Mouse (Mus musculus): ENCODE data around the gene Ppp1r12b. TPM values are rescaled to one million over a fixed set of nuclear protein-coding genes. Genes with fewer than 3 reads are reported as not detected.

The Ppp1r12b gene
- polyA plus RNA-seq, 1 experiment from 2014 or later: 4.8 TPM

DNA sequence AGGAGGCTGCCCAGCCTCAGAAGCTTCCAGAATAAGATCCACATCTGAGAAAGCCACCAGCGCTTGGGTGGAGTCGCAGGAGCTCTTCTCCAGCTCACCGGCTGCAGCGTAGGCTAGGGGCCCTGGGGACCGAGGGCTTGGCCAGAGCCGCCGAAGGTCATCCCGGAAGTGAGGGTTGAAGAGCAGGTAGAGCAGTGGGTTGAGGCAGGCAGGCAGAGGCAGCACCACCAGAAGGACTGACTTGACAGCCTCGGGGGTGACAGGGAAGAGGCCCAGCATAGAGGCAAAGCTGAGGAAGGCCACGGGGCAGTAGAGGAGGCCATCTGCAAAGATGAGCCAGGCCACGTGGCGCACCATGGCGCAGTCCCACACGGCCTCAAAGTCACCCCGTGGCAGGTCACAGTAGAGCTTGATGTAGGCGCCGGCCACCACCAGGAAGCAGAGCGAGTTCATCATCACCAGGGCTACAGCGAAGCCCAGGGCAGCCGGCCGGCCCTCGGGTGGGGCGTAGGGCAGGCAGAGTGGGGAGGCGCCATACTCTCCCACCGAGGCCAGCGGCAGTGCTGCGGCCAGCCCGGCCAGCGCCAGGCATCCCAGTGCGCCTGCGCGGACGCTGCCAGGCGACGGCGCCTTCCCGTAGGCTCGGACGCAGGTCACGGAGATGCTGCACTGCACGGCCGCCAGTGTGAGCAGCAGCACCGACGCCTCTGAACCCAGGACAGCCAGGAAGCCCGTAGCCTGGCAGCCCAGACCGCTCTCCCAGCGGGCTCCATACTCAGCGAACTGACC, 31.6 kb upstream of the Ppp1r12b start:
- Histone ChIP-seq H3K4me3 (peak overlapping the region; percentile 50), H3K27ac (no peak overlapping the region), H3K36me3 (no peaks in the 10 kb centered on the region), H3K9ac (peak overlapping the region; percentile 42; the same call in 1 of the 2 replicates), H3K27me3 (replicated peaks) (peaks cover 54% of the 10 kb centered on the region), H3K4me2 (peak overlapping the region; percentile 79), H3K4me1 (peaks cover 11% of the 10 kb centered on the region), H3K9me3 (replicated peaks) (no peaks in the 10 kb centered on the region)
- peak; percentile 30; the same call in 1 of the 2 replicates for ATAC-seq
- 23% methylated on average over 47 of the region's 48 CpGs for WGBS (ENCODE audit: insufficient replicate concordance)

DNA sequence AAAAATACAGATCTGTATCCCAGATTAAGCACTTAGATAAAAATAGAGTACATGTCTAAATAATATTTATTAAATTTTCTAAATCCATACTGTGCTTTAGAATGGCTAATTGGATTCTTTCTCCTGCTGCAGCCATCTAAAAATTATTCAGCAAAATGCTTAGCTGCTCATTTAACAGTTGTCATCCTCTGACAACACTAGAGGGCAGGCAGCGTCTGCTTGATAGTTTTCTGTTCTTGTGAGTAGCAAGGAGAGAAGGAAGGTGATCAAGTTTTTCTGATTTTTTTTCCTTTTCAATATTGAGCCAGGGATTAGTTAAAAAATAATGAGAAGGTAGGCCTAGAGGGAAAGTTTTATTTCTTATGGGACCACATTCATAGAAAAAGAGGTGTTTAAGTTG, 17.2 kb upstream of the Ppp1r12b start:
- ATAC-seq: no peak
- no peaks in the 10 kb centered on the region for H3K4me1 ChIP-seq
- H3K9me3 ChIP-seq (replicated peaks): no peaks in the 10 kb centered on the region
- no peak overlapping the region for H3K9ac ChIP-seq
- H3K36me3 ChIP-seq: peaks cover 81% of the 10 kb centered on the region
- no peaks in the 10 kb centered on the region for H3K27me3 ChIP-seq (replicated peaks)
- H3K4me3 ChIP-seq: no peak overlapping the region
- WGBS (ENCODE audit: insufficient replicate concordance): 86% methylated on average over 1 of the region's 1 CpGs
- no peak overlapping the region for H3K4me2 ChIP-seq
- no peak overlapping the region for H3K27ac ChIP-seq

DNA sequence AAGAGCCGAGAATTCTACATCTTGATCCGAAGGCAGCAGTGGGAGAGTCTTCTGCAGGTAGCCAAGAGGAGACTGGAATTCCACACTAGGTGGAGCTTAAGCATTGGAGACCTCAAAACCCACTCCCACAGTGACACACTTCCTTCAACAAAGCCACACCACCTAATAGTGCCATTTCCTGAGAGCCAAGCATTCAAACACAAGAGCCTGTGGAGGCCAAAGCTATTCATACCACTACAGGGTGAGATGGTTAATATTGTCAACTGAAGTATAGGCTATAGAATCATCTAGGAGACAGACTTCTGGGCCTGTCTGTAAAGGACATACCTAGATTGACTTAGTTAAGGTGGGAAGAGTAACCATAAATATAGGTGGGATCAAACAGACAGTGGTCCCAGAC, 9.7 kb upstream of the Ppp1r12b start:
- Histone ChIP-seq H3K4me2 (no peak overlapping the region), H3K4me1 (peaks cover 24% of the 10 kb centered on the region), H3K27ac (no peak overlapping the region), H3K27me3 (replicated peaks) (no peaks in the 10 kb centered on the region), H3K36me3 (peaks cover 55% of the 10 kb centered on the region), H3K4me3 (no peak overlapping the region), H3K9me3 (replicated peaks) (no peaks in the 10 kb centered on the region), H3K9ac (no peak overlapping the region)
- WGBS (ENCODE audit: insufficient replicate concordance): 87% methylated on average over 2 of the region's 2 CpGs
- no peak for ATAC-seq

DNA sequence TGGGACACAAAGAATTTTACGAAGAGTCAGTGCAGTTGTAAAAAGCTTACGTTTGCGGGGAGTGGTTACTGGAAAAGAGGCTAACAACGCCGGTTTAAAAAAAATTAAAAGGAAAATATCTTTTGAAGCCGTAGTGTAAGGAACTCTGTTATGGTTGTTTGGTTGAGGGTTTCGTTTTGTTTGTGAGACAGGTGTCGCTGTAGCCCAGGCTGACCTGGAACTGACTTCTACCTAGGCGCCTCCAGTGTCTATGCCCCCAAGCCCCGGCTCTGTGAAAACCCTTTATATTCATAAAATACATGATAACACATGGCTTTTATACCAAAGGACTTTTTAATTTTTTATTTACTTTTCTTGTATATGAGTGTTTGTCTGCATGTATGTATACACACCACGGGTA, 7.1 kb upstream of the Ppp1r12b start:
- peaks cover 29% of the 10 kb centered on the region for H3K36me3 ChIP-seq

DNA sequence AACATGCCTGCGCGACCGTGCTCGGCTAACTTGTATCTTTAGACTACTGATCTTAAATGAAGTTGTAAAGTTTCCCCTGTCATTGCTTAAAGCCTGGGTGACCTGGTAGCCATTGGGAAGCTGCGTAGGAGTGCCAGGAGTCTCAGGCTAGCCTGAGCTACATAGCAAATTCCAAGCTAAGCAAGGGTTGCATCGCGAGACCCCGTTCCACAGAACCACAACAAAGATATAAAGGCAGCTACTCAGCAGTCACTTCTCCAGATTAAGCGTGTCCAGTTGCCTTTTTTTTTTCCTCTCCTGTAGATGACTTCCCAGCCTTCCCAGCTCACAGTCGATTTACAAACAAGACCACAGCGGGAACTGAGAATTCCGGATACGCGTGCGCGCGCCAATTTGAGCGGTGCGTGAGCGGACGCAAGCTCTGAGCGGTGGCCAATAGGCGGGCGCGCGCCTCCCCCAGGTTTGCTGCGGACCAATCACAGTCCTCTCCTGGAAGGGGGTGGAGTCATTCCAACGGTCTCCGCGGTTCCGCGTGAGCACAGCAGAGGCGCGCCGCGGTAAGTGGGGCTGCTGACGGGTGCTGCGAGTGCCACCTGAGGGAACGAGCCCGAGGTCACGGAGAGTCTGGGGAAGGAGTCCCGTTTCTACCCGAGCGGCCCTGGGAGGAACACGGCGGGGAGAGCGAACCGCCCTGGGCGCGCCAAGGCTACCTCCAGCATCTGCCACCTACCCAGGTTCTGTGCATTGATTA, 6.5 kb upstream of the Ppp1r12b start, which contains the start of gene Ube2t:
Gene Ube2t (plus strand): TSS at position 513 of the 751 bp plus-strand sequence.
- Histone ChIP-seq H3K9me3 (replicated peaks) (no peaks in the 10 kb centered on the region), H3K27me3 (replicated peaks) (no peaks in the 10 kb centered on the region), H3K4me1 (peaks cover 24% of the 10 kb centered on the region), H3K27ac (peak within 1 kb of the TSS; percentile 82), H3K9ac (peak within 1 kb of the TSS; percentile 83), H3K4me2 (peak within 1 kb of the TSS; percentile 87), H3K36me3 (peaks cover 23% of the 10 kb centered on the region), H3K4me3 (peak within 1 kb of the TSS; percentile 79)
- WGBS (ENCODE audit: insufficient replicate concordance): 3% methylated on average over 50 of the region's 50 CpGs
- peak; percentile 99 for ATAC-seq

More for the DNA sequence above, 7.1 kb upstream of the Ppp1r12b start:
- no peaks in the 10 kb centered on the region for H3K9me3 ChIP-seq (replicated peaks)
- H3K4me2 ChIP-seq: peak overlapping the region; percentile 87
- peak overlapping the region; percentile 82 for H3K27ac ChIP-seq
- WGBS (ENCODE audit: insufficient replicate concordance): 2% methylated on average over 11 of the region's 11 CpGs
- H3K4me1 ChIP-seq: peaks cover 24% of the 10 kb centered on the region
- H3K4me3 ChIP-seq: peak overlapping the region; percentile 79
- H3K27me3 ChIP-seq (replicated peaks): no peaks in the 10 kb centered on the region
- ATAC-seq: peak; percentile 72
- peak overlapping the region; percentile 83 for H3K9ac ChIP-seq

DNA sequence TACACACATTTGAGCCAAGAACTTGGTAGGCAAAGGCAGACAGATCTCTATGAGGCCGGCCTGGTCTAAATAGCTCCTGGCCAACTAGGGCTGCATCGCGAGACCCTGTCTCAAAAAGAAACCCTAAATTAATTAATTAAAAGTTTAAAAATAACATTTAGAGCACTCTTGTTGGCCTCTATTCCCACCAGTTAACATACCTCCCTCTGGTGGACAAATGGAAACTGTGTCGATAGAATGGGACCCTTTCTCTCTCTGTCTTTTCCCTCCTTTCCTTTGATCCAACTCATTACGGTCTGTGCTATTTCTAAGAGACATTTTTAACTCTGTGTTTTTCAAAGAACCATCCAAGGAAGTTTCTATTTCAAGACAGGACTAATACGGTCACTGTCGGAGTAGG, 4.9 kb upstream of the Ppp1r12b start:
- 57% methylated on average over 7 of the region's 7 CpGs for WGBS (ENCODE audit: insufficient replicate concordance)
- Histone ChIP-seq H3K9me3 (replicated peaks) (no peaks in the 10 kb centered on the region), H3K9ac (no peak overlapping the region), H3K4me2 (no peak overlapping the region), H3K27ac (no peak overlapping the region), H3K4me1 (peaks cover 29% of the 10 kb centered on the region), H3K27me3 (replicated peaks) (no peaks in the 10 kb centered on the region), H3K36me3 (peaks cover 9% of the 10 kb centered on the region), H3K4me3 (no peak overlapping the region)
- no peak for ATAC-seq

DNA sequence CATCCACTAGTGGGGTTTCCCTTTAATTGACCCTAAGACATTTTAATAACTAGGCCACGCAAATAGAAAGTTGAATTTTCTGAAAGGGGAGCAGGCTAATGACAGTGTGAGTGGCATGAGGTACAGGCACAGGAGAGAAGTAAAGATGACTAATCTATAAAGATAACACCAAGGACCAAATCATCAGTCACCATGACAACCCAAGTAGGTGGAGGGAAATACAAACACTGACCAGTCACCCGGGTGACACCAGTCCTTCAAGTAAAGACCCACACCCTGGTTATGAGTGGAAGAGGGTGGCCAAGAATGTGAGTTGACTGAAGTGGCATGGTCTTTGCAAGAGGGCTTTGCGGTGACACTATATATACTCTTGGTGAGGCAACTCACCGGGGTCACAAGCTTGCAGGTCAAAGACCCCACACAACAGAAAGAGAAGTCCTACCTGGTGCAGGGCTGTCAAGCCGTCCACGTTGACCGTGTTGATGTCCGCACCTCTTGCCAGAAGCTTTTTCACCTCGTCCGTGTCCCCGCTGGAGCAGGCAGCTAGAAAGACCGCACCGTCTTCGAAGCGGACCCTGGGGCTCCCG, 599 bp downstream of the Ppp1r12b start:
- peak; percentile 6; the same call in 1 of the 2 replicates for ATAC-seq
- H3K4me3 ChIP-seq: peak overlapping the region; percentile 94
- H3K36me3 ChIP-seq: no peaks in the 10 kb centered on the region
- no peaks in the 10 kb centered on the region for H3K9me3 ChIP-seq (replicated peaks)
- H3K9ac ChIP-seq: peak overlapping the region; percentile 90
- WGBS (ENCODE audit: insufficient replicate concordance): 3% methylated on average over 16 of the region's 16 CpGs
- H3K27ac ChIP-seq: peak overlapping the region; percentile 81
- H3K4me2 ChIP-seq: peak overlapping the region; percentile 89
- H3K27me3 ChIP-seq (replicated peaks): no peaks in the 10 kb centered on the region
- peaks cover 28% of the 10 kb centered on the region for H3K4me1 ChIP-seq

DNA sequence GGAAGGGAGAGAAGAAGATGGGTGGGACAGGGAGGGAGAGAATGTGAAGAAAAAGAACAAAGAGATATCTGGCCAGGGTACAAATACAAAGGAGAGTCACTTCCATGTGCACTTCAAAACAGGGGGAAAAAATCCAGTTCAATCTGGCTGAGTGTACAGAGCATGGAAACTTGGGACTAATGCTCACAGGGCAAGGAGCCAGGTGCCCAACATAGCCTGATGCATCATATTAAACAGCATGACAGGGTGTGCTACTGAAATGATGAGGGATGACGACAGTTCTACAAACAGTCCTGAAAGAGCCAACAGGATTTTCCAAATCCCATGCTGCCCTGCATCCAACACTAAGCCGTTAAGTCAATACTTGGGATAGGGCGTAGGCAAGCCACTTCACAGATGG, 5.8 kb downstream of the Ppp1r12b start:
- ATAC-seq: no peak

DNA sequence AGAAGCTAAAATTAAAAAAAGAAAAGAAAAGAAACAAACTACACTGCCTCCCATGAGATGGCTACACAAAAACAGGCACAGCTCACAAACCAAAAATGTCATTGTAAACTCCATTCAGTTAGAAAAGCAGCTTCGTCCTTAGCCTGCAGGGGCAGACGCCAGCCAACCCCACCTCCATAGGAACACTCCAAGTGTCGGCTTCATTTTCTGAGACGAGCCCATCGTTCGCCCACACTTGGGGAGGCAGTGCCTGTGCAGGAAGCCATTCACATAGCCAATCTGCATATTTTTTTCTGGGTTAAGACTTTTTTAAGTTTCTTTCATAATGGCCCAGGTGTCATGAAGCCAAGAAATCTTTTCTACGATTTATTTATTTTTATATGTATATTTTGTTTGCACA, 8.2 kb downstream of the Ppp1r12b start:
- ATAC-seq: no peak
- Histone ChIP-seq H3K27ac (no peak overlapping the region), H3K9me3 (replicated peaks) (no peaks in the 10 kb centered on the region), H3K27me3 (replicated peaks) (no peaks in the 10 kb centered on the region), H3K36me3 (peaks cover 8% of the 10 kb centered on the region), H3K4me1 (peaks cover 8% of the 10 kb centered on the region), H3K4me2 (no peak overlapping the region), H3K4me3 (no peak overlapping the region), H3K9ac (no peak overlapping the region)
- WGBS (ENCODE audit: insufficient replicate concordance): 83% methylated on average over 7 of the region's 7 CpGs

More for the DNA sequence above, 5.8 kb downstream of the Ppp1r12b start:
- no peak overlapping the region for H3K9ac ChIP-seq
- H3K9me3 ChIP-seq (replicated peaks): no peaks in the 10 kb centered on the region
- peaks cover 8% of the 10 kb centered on the region for H3K36me3 ChIP-seq
- no peak overlapping the region for H3K4me2 ChIP-seq
- WGBS (ENCODE audit: insufficient replicate concordance): 85% methylated on average over 3 of the region's 3 CpGs
- no peak overlapping the region for H3K4me3 ChIP-seq
- H3K27ac ChIP-seq: no peak overlapping the region
- H3K27me3 ChIP-seq (replicated peaks): no peaks in the 10 kb centered on the region
- peaks cover 27% of the 10 kb centered on the region for H3K4me1 ChIP-seq

DNA sequence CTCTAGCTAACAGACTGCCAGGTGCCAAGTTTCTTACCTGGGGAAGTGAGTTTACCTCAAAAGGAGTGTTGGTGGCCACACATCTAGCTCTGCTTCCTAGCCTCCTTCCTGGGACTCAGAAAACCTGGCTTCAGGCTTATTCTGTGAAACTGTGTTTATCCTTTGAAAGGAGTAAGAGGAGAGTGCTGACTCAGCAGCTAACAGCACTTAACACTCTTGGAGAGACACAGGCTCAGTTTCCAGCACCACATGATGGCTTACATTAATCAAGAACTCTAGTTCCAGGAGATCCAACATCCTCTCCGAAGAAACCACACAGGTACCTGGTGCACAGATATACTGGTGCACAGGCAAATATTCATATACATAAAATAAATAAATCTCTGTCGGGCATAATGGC, 12.8 kb downstream of the Ppp1r12b start:
- ATAC-seq: no peak
- Histone ChIP-seq H3K4me1 (peaks cover 27% of the 10 kb centered on the region), H3K9ac (no peak overlapping the region), H3K36me3 (peaks cover 4% of the 10 kb centered on the region), H3K4me2 (no peak overlapping the region), H3K4me3 (no peak overlapping the region), H3K27ac (no peak overlapping the region), H3K27me3 (replicated peaks) (no peaks in the 10 kb centered on the region), H3K9me3 (replicated peaks) (no peaks in the 10 kb centered on the region)
- 82% methylated on average over 2 of the region's 2 CpGs for WGBS (ENCODE audit: insufficient replicate concordance)

DNA sequence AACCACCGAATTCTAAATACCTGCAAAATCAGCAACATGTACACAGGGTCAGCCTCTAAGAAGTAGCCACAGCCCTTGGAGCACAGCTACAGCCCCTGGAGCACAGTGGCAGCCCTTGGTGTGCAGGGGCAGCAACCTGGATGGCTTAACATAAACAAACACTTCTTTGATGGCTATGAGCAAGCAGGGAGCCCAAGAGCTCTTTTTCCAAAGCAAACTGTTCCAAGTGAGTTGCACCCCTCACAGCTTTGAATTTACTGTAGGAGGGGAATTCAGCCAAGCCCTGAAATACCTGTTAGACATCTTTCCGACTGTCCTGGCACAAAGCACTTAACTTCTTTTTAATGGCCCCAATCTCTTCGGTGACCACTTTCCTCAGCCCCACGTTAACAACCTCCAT, 14.9 kb downstream of the Ppp1r12b start:
- 62% methylated on average over 4 of the region's 4 CpGs for WGBS (ENCODE audit: insufficient replicate concordance)

DNA sequence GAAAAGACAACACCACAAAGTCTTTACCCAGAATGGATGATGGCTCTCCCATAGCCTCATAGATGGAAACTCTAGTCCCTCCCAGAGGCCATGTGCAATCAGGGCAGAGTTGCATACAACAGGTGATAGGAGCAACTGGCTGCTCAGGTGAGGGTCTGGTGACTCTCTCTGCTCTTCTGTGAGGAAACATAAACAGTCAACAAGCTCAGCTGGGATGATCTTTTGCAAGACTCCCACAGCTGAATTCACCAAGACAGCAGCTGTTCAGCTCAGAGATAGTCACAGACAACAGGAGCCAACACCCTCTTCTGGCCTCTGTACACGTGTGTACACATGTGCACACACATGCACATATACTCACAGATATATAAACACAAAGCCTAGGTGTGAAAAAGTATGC, 17.5 kb downstream of the Ppp1r12b start:
- Histone ChIP-seq H3K4me2 (no peak overlapping the region), H3K4me1 (peaks cover 19% of the 10 kb centered on the region), H3K4me3 (no peak overlapping the region), H3K36me3 (no peaks in the 10 kb centered on the region), H3K27me3 (replicated peaks) (no peaks in the 10 kb centered on the region), H3K9me3 (replicated peaks) (no peaks in the 10 kb centered on the region), H3K27ac (no peak overlapping the region), H3K9ac (no peak overlapping the region)
- 71% methylated on average over 1 of the region's 1 CpGs for WGBS (ENCODE audit: insufficient replicate concordance)
- ATAC-seq: no peak

More for the DNA sequence above, 14.9 kb downstream of the Ppp1r12b start:
- no peak overlapping the region for H3K4me3 ChIP-seq
- no peaks in the 10 kb centered on the region for H3K9me3 ChIP-seq (replicated peaks)
- peaks cover 19% of the 10 kb centered on the region for H3K4me1 ChIP-seq
- no peaks in the 10 kb centered on the region for H3K36me3 ChIP-seq
- no peak for ATAC-seq
- H3K9ac ChIP-seq: no peak overlapping the region
- H3K4me2 ChIP-seq: no peak overlapping the region
- H3K27me3 ChIP-seq (replicated peaks): no peaks in the 10 kb centered on the region
- H3K27ac ChIP-seq: no peak overlapping the region
